13 mouse cellular contexts compared by ENCODE assay signal in the genomic region with DNA sequence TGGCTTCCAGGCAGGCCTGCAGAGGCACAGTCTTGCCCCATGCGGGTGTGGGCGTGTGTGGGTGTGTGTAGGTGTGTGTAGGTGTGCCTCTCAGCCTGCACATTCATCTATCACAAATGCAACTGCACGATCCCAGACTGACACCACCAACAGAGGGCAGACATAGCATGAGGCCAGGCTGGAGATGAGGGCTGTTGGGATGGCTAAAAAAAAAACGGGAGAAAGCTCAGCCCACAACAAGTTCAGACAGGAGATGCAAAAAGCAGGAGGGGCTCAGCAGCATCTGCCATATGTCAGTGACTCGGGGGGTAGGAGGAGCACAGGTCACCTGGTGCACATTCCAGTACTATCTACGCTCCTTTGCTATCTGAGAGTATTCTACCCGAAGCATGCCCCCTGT. TPM values are rescaled to one million over a fixed set of nuclear protein-coding genes. Genes with fewer than 3 reads are reported as not detected.
A peak's percentile ranks its signal among the peaks of the same experiment; 100 is the strongest.
DNase-seq lines count a peak whose midpoint lies in the region; ATAC-seq and TF ChIP-seq lines count a peak whose summit lies in the region.
"Had no signal": no experiment of that assay in that cellular context is flagged by ENCODE, and none has a peak within 500 bp of the region (broad histone marks: within the 10 kb centered on the region; RNA-seq: fewer than 3 reads in every experiment).

No protein-coding gene starts in this region.

- H3K27me3 ChIP-seq in embryonic facial prominence, embryonic 14.5 days (replicated peaks; ENCODE audit: control insufficient read depth, insufficient read depth, low read length): no peaks in the 10 kb centered on the region
- H3K27me3 ChIP-seq in embryonic facial prominence, embryonic 10.5 days (replicated peaks; ENCODE audit: low read depth, poor library complexity, severe bottlenecking): 0 out of 2 replicates have a peak, but pooled peaks cover 7% of the 10 kb centered on the region
- H3K27me3 ChIP-seq in hindbrain, embryonic 16.5 days (replicated peaks; ENCODE audit: control insufficient read depth, insufficient read depth, low read length): no peaks in the 10 kb centered on the region
- no peaks in the 10 kb centered on the region for H3K27me3 ChIP-seq in hindbrain, embryonic 11.5 days (ENCODE audit: control insufficient read depth, insufficient read depth, low read length)
- H3K27me3 ChIP-seq in lung, postnatal 0 days (replicated peaks; ENCODE audit: insufficient read depth, low read length): no peaks in the 10 kb centered on the region
- H3K27me3 ChIP-seq: hindbrain, embryonic 12.5 days; limb, embryonic 12.5 days had no signal

- DNase-seq in embryonic facial prominence, embryonic 14.5 days (ENCODE audit: low spot score): peak; percentile 57
- DNase-seq in embryonic facial prominence, embryonic 10.5 days (ENCODE audit: low spot score): no peak
- no peak for DNase-seq in hindbrain, embryonic 11.5 days (ENCODE audit: low spot score)
- no peak for DNase-seq in lung, postnatal 0 days (ENCODE audit: low spot score)
- DNase-seq in lung, postnatal 10 days: no peak
- DNase-seq in mesoderm, embryonic 11.5 days (ENCODE audit: low read depth, low spot score): peak; percentile 16
- DNase-seq in retina, postnatal 1 day: no peak
- DNase-seq: kidney, postnatal 10 days; thymus, adult 2 months had no signal

- H3K4me3 ChIP-seq in embryonic facial prominence, embryonic 14.5 days (ENCODE audit: low read depth, low read length): no peak overlapping the region
- H3K4me3 ChIP-seq in embryonic facial prominence, embryonic 10.5 days: no peak overlapping the region
- H3K4me3 ChIP-seq in hindbrain, embryonic 16.5 days (ENCODE audit: low read length): no peak overlapping the region
- H3K4me3 ChIP-seq in hindbrain, embryonic 11.5 days (ENCODE audit: low read depth, low read length): no peak overlapping the region
- H3K4me3 ChIP-seq in lung, postnatal 0 days (ENCODE audit: low read depth, low read length): no peak overlapping the region
- H3K4me3 ChIP-seq: erythroblast, embryonic 14.5 days; hindbrain, embryonic 12.5 days; limb, embryonic 12.5 days had no signal

- no peaks in the 10 kb centered on the region for H3K4me1 ChIP-seq in embryonic facial prominence, embryonic 14.5 days (ENCODE audit: control insufficient read depth, insufficient read depth, low read length)
- H3K4me1 ChIP-seq in embryonic facial prominence, embryonic 10.5 days: peaks cover 3% of the 10 kb centered on the region; the same call in 1 of the 2 replicates
- H3K4me1 ChIP-seq in hindbrain, embryonic 16.5 days (ENCODE audit: control insufficient read depth, insufficient read depth, low read depth, low read length): no peaks in the 10 kb centered on the region
- no peaks in the 10 kb centered on the region for H3K4me1 ChIP-seq in hindbrain, embryonic 11.5 days (replicated peaks; ENCODE audit: control insufficient read depth, insufficient read depth, low read length)
- no peaks in the 10 kb centered on the region for H3K4me1 ChIP-seq in lung, postnatal 0 days (ENCODE audit: insufficient read depth, low read depth, low read length)
- H3K4me1 ChIP-seq: limb, embryonic 12.5 days had no signal

- whole genome bisulfite sequencing in embryonic facial prominence, embryonic 14.5 days: 57% methylated on average over 7 of the region's 7 CpGs
- WGBS in embryonic facial prominence, embryonic 10.5 days: 67% methylated on average over 7 of the region's 7 CpGs
- WGBS in hindbrain, embryonic 16.5 days: 66% methylated on average over 7 of the region's 7 CpGs
- WGBS in hindbrain, embryonic 11.5 days: 66% methylated on average over 7 of the region's 7 CpGs
- 47% methylated on average over 7 of the region's 7 CpGs for WGBS in lung, postnatal 0 days

- ATAC-seq in embryonic facial prominence, embryonic 14.5 days (ENCODE audit: low read depth): 0 out of 2 replicates have a peak, but pooled peaks have one; percentile 62
- ATAC-seq in hindbrain, embryonic 16.5 days: peak; percentile 46; the same call in 1 of the 2 replicates
- ATAC-seq in hindbrain, embryonic 11.5 days (ENCODE audit: low FRiP score): no peak
- no peak for ATAC-seq in lung, postnatal 0 days

- TF ChIP-seq EP300 in lung, postnatal 0 days (IDR thresholded peaks at IDR 0.05): no peak

- no peak overlapping the region for H3K9ac ChIP-seq in embryonic facial prominence, embryonic 14.5 days (ENCODE audit: low read depth, low read length)
- H3K9ac ChIP-seq in hindbrain, embryonic 16.5 days (ENCODE audit: low read depth, low read length): no peak overlapping the region
- no peak overlapping the region for H3K9ac ChIP-seq in hindbrain, embryonic 11.5 days (ENCODE audit: low read depth, low read length)
- H3K9ac ChIP-seq in lung, postnatal 0 days (replicated peaks; ENCODE audit: low read depth): no peak overlapping the region
- H3K9ac ChIP-seq: hindbrain, embryonic 12.5 days; limb, embryonic 12.5 days had no signal

- peak; percentile 47 for TF ChIP-seq CTCF in lung, postnatal 0 days (IDR thresholded peaks at IDR 0.05)

- H3K36me3 ChIP-seq in embryonic facial prominence, embryonic 14.5 days (ENCODE audit: control insufficient read depth, insufficient read depth, low read length): no peaks in the 10 kb centered on the region
- no peaks in the 10 kb centered on the region for H3K36me3 ChIP-seq in embryonic facial prominence, embryonic 10.5 days (replicated peaks)
- no peaks in the 10 kb centered on the region for H3K36me3 ChIP-seq in hindbrain, embryonic 16.5 days (ENCODE audit: control insufficient read depth, insufficient read depth, low read length)
- H3K36me3 ChIP-seq in hindbrain, embryonic 11.5 days (ENCODE audit: control insufficient read depth, insufficient read depth, low read length): no peaks in the 10 kb centered on the region
- H3K36me3 ChIP-seq in lung, postnatal 0 days (ENCODE audit: insufficient read depth, low read length): no peaks in the 10 kb centered on the region
- H3K36me3 ChIP-seq: hindbrain, embryonic 12.5 days; limb, embryonic 12.5 days had no signal

- no peak overlapping the region for H3K4me2 ChIP-seq in embryonic facial prominence, embryonic 14.5 days (ENCODE audit: low read depth, low read length)
- no peak overlapping the region for H3K4me2 ChIP-seq in hindbrain, embryonic 16.5 days (ENCODE audit: low read length)
- no peak overlapping the region for H3K4me2 ChIP-seq in hindbrain, embryonic 11.5 days (replicated peaks; ENCODE audit: low read depth, low read length)
- H3K4me2 ChIP-seq in lung, postnatal 0 days (replicated peaks; ENCODE audit: low read depth, low read length): no peak overlapping the region
- H3K4me2 ChIP-seq: hindbrain, embryonic 12.5 days; limb, embryonic 12.5 days had no signal

- no peak overlapping the region for H3K27ac ChIP-seq in embryonic facial prominence, embryonic 14.5 days (replicated peaks; ENCODE audit: low read depth, low read length)
- no peak overlapping the region for H3K27ac ChIP-seq in embryonic facial prominence, embryonic 10.5 days (replicated peaks)
- no peak overlapping the region for H3K27ac ChIP-seq in hindbrain, embryonic 16.5 days (ENCODE audit: low read depth, low read length)
- no peak overlapping the region for H3K27ac ChIP-seq in hindbrain, embryonic 11.5 days (ENCODE audit: low read depth, low read length)
- H3K27ac ChIP-seq in lung, postnatal 0 days (ENCODE audit: low read length): no peak overlapping the region
- H3K27ac ChIP-seq: hindbrain, embryonic 12.5 days; limb, embryonic 12.5 days had no signal

- H3K9me3 ChIP-seq in embryonic facial prominence, embryonic 14.5 days (ENCODE audit: control insufficient read depth, low read length): no peaks in the 10 kb centered on the region
- H3K9me3 ChIP-seq in embryonic facial prominence, embryonic 10.5 days: no peaks in the 10 kb centered on the region
- no peaks in the 10 kb centered on the region for H3K9me3 ChIP-seq in hindbrain, embryonic 16.5 days (ENCODE audit: control insufficient read depth, low read length)
- no peaks in the 10 kb centered on the region for H3K9me3 ChIP-seq in hindbrain, embryonic 11.5 days (ENCODE audit: control insufficient read depth, low read length)
- H3K9me3 ChIP-seq in lung, postnatal 0 days (ENCODE audit: low read length): no peaks in the 10 kb centered on the region
- H3K9me3 ChIP-seq: hindbrain, embryonic 12.5 days; limb, embryonic 12.5 days had no signal

RNA-seq across cellular contexts. Expression of gene Rassf5, which starts 16.8 kb away (rescaled TPM):
- polyA plus RNA-seq in embryonic facial prominence, embryonic 14.5 days (2014; fragmentation: Nextera tagmentation; extraction: Ambion mirVana): 3.1 and 4.0 TPM in 2 replicates
- 1.2 and 1.3 TPM in 2 replicates for polyA plus RNA-seq in embryonic facial prominence, embryonic 10.5 days (2016; fragmentation: Nextera tagmentation; extraction: Ambion mirVana)
- polyA plus RNA-seq in hindbrain, embryonic 16.5 days (2015; fragmentation: Nextera tagmentation; extraction: Ambion mirVana): 5.5 and 6.7 TPM in 2 replicates
- 1.1 and 1.5 TPM in 2 replicates for polyA plus RNA-seq in hindbrain, embryonic 11.5 days (2014; fragmentation: Nextera tagmentation; extraction: Ambion mirVana)
- 7.5 and 8.3 TPM in 2 replicates for polyA plus RNA-seq in lung, postnatal 0 days (2015; fragmentation: Nextera tagmentation; extraction: Ambion mirVana)
- polyA plus RNA-seq: erythroblast, embryonic 14.5 days had no signal

RNA-seq across cellular contexts. Expression of gene Ikbke, which starts 51.2 kb away (rescaled TPM):
- 4.7 and 6.0 TPM in 2 replicates for polyA plus RNA-seq in embryonic facial prominence, embryonic 14.5 days (2014; fragmentation: Nextera tagmentation; extraction: Ambion mirVana)
- 0.94 and 1.6 TPM in 2 replicates for polyA plus RNA-seq in embryonic facial prominence, embryonic 10.5 days (2016; fragmentation: Nextera tagmentation; extraction: Ambion mirVana)
- polyA plus RNA-seq in hindbrain, embryonic 16.5 days (2015; fragmentation: Nextera tagmentation; extraction: Ambion mirVana): 0.76 and 1.3 TPM in 2 replicates
- 0.49 and 0.66 TPM in 2 replicates for polyA plus RNA-seq in hindbrain, embryonic 11.5 days (2014; fragmentation: Nextera tagmentation; extraction: Ambion mirVana)
- 2.9 and 4.1 TPM in 2 replicates for polyA plus RNA-seq in lung, postnatal 0 days (2015; fragmentation: Nextera tagmentation; extraction: Ambion mirVana)
- polyA plus RNA-seq: erythroblast, embryonic 14.5 days had no signal

Comparison
In these comparisons a context has a peak if more than half of its experiments do, and no peak if none do; other contexts are left out.
1. ATAC-seq: peak in embryonic facial prominence, embryonic 14.5 days (single experiment) and hindbrain, embryonic 16.5 days (single experiment); none in hindbrain, embryonic 11.5 days (single experiment) and lung, postnatal 0 days (single experiment).
2. DNase-seq: peak in embryonic facial prominence, embryonic 14.5 days (single experiment) and mesoderm, embryonic 11.5 days (single experiment); none in embryonic facial prominence, embryonic 10.5 days (single experiment), hindbrain, embryonic 11.5 days (single experiment), lung, postnatal 0 days (single experiment), lung, postnatal 10 days (single experiment) and retina, postnatal 1 day (single experiment).